Mouse (Mus musculus): ENCODE measurements at regions not wholly inside any gene's neighbourhood (a gene's known extent, or its start where the extent isn't known, plus 50 kb on each side); places are given as distances from the start of the nearest gene placed in this dataset.
A peak's percentile ranks its signal among the peaks of the same experiment; 100 is the strongest.

- no peak for DNase-seq (ENCODE audit: low spot score)
Measured at GRCm38 (mm10) chr2:178830313-178830712, 400.0 kb downstream of the Cdh26 start.

GRCm38 (mm10) chr2:178834986-178835385 lies 404.7 kb downstream of the Cdh26 start:
- DNase-seq (ENCODE audit: low spot score) = no peak

DNA sequence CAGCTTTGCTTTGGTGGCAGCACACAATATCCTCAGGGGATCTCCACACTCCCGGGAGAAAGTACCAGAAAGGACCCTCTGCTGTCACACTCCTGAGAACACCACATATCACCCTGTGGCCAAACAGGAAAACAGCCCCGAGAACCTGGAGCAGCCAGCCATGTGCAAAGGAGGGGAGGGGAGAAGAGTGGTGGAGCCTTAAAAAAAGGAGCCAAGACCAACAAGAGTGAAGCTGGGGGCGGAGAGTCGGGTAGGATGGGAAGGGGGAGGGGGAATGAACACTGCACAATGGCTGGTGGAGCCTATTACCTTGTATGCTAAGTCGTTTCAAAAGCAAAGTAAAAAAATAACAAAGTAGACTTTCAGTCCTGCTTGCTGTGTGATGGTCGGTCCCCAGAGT lies 408.2 kb downstream of the Cdh26 start:
- DNase-seq (ENCODE audit: low spot score) = no peak

- DNase-seq (ENCODE audit: low spot score) = no peak
Measured at GRCm38 (mm10) chr2:178840975-178841374, 410.6 kb downstream of the Cdh26 start.

GRCm38 (mm10) chr2:178842595-178842994 lies 412.3 kb downstream of the Cdh26 start:
- DNase-seq (ENCODE audit: low spot score) = no peak

DNA sequence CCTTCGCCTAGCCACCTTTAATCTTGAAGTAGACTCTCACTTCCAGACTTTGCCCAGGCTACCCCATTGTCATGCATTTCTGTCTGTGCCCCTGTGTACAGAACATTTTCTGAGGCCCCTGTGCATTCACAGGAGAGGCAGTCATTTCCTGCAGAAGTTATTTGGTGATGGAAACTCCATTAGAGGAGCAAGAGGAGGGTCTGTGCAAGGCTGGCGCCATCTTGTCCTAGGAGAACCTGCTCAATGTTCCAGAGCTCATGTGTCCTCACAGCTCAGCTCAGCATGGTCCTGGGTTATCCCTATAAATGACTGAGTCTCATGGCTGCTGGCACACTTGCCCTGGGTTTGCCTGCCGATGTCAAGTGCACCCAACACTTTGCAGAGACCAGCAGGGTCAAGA lies 413.1 kb downstream of the Cdh26 start:
- DNase-seq (ENCODE audit: low spot score) = no peak

DNA sequence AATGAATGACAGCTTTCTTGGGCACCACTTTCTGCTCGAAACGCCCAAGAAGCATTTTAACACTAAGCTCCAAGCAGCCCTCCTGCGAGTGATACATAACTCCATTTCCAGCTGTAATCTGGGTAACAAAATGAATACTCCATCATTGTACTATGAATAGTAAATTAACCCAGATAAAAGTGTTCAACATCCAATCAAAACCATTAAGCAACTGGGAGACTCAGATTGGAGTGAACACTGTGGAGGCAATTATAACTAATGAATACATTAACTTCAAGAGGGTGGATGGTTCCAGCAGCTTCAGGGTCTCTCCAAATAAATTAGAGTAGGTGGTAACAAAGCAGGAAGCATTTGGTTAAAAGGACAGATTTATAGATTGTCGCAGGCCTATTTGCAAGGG lies 414.2 kb downstream of the Cdh26 start:
- DNase-seq (ENCODE audit: low spot score) = no peak

DNA sequence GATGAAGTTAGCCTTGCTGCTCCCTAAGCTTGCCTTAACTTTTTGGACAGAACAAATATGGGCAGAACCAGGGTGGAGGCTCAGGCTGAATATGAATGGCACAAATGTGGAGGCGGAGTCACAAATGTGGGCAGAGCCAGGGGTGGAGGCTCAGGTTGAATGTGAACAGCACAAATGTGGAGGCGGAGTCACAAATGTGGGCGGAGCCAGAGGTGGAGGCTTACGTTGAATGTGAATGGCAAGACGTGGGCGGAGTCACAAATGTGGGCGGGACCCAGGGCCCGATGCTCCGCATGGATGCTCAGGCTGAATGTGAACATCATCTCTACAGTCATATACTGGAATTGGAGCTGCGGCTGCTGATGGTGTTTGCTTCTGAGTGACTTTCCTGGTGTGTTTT lies 420.0 kb downstream of the Cdh26 start:
- peak; percentile 42 for DNase-seq (ENCODE audit: low spot score)

DNA sequence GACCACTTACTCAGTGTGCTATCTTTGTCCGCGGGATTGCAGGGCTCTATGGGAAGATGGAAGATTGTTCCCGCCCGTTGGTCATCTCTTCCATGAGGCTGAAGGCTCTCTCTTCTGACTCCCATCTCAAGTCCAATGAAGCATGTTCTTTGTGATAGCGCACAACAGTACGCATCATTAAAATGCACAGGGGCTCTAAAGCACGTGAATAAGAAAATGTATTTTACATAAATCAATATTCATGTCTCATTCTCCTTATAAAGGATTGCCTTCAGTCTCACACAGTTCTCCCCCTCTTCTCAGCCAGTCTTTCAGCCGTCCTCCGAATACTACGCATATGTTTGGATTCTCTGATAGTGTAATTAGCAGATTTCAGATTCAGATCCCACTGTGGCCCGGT lies 420.4 kb downstream of the Cdh26 start:
- DNase-seq (ENCODE audit: low spot score) = no peak

DNA sequence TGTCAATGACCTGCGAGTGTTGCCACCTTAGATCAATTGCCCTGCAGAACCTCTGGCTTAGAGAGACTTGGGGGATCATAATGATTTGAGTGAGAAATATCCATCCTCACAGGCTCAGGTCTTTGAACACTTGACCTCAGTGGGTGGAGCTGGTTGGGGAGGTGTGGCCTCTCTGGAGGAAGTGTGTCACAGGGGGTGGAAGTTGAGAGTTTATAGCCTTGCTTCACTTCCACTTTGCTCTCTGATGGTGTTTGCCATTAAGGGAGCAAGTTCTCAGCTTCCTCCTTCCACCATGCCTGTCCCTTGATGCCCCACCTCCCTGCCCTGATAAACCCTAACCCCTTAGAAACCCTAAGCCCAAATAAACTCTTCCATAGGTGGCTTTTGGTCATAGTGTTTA lies 423.7 kb downstream of the Cdh26 start:
- DNase-seq (ENCODE audit: low spot score) = no peak

GRCm38 (mm10) chr2:178854760-178855159 lies 424.4 kb downstream of the Cdh26 start:
- DNase-seq (ENCODE audit: low spot score) = no peak

- DNase-seq (ENCODE audit: low spot score) = no peak
Measured at GRCm38 (mm10) chr2:178862620-178863019, 432.3 kb downstream of the Cdh26 start.

- no peak for DNase-seq (ENCODE audit: low spot score)
Measured at GRCm38 (mm10) chr2:178867086-178867485, 436.8 kb downstream of the Cdh26 start.

DNA sequence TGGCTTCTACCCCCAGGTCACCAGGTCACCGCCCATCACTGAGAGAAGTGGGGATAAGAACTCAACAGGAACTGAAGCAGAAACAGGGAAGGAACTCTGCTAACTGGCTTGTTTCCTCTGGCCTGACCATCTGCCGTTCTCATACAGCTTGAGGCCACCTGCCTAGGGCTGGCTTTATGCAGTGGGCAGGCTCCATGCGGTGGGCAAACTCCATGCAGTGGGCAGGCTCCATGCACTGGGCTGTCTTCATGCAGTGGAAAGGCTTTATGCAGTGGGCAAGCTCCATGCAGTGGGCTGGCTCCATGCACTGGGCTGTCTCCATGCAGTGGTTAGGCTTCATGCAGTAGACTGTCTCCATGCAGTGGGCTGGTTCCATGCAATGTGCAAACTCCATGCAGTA lies 438.8 kb downstream of the Cdh26 start:
- DNase-seq (ENCODE audit: low spot score) = no peak

DNA sequence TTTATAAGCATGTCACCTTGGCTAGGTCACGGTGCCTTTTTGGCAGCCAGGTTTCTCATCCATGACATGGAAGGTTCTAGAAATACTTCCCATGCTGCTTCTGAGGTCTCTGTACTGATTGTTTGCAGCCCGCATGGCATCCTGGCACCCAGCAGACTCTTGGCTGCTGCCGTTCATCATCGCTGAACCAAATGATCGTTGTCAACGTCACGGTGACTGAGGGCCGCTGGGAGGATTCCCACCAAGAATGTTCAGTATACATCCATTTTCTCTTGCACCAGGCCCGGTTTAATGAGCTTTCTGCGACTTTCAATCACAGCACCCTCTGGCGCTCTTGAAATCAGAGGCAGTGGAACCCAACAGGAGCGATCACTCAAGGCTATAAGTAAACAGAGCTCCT lies 448.1 kb downstream of the Cdh26 start:
- no peak for DNase-seq (ENCODE audit: low spot score)

- no peak for DNase-seq (ENCODE audit: low spot score)
Measured at GRCm38 (mm10) chr2:178885686-178886085, 455.4 kb downstream of the Cdh26 start.

GRCm38 (mm10) chr2:178888704-178889103 lies 458.4 kb downstream of the Cdh26 start:
- DNase-seq (ENCODE audit: low spot score) = no peak

DNA sequence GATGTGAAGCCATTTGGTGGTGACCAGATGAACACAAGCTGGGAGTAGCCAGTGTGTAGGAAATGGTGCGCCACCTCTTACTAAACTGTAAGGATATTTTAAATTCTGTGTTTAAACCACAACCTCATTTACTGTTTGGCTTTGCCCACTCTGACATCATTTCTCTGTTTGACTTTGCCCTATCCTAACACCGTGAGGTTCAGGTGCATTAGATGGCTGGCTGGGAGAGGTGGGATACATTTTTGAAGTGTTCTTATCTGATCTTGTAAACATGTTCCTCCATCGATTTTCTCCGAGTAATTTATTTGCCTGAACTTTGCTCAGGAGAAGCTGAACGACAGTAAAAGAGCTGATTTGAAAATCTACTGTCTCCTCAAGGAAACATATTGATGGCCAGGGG lies 472.1 kb downstream of the Cdh26 start:
- no peak for DNase-seq (ENCODE audit: low spot score)

DNA sequence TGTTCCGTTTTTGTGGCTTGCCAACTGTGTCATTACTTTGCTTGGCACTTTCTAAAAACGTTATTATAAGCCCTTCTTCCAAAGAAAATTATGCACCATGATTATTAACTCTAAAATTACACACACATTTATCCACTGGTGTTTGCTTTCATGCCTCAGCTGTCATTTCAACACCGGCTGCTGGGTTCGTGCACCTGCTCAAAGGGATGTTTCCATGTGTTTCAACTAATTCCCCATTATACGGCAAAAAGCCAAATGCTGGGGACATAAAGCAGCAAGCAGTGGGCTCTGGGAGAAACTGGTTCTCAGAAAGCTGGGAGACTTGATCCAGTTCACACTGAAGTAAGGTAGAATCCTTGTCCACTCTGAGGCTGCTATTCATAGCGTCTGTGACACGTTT lies 479.0 kb downstream of the Cdh26 start:
- no peak for DNase-seq (ENCODE audit: low spot score)

GRCm38 (mm10) chr2:178911646-178912045 lies 481.3 kb downstream of the Cdh26 start:
- no peak for DNase-seq (ENCODE audit: low spot score)

GRCm38 (mm10) chr2:178916316-178917033 lies 486.1 kb downstream of the Cdh26 start:
- no peak for DNase-seq (ENCODE audit: low spot score)

- DNase-seq (ENCODE audit: low spot score) = no peak
Measured at GRCm38 (mm10) chr2:178924456-178925115, 494.3 kb downstream of the Cdh26 start.

- DNase-seq (ENCODE audit: low spot score) = no peak
Measured at GRCm38 (mm10) chr2:178927038-178927660, 496.8 kb downstream of the Cdh26 start.

All from testis, postnatal 14 days (tissue).